Mouse (Mus musculus) heart, embryonic 12.5 days (tissue): ENCODE measurements at regions not wholly inside any gene's neighbourhood (a gene's known extent, or its start where the extent isn't known, plus 50 kb on each side); places are given as distances from the start of the nearest gene placed in this dataset.
"Not testable (repeated sequence)": the region's sequence is repeated elsewhere in the genome, so short reads cannot be mapped to it uniquely, and the experiment has no call there.

Source experiments
- ATAC-seq: fragments of 200-750 bp; cut with Nextera tagmentation; 2 replicates; pipeline ENCODE4 v1.8.0; 2017; ENCODE audit warnings: moderate TSS enrichment, moderate library complexity; ENCODE audit not compliant: insufficient number of reproducible peaks, low FRiP score
- H3K27ac ChIP-seq: fragments of 300-500 bp; sonication (generic); 2 replicates; pipeline ENCODE4 v1.5.1; 2016; ENCODE audit warnings: mild to moderate bottlenecking, moderate library complexity; ENCODE audit not compliant: poor library complexity, severe bottlenecking
- H3K27me3 ChIP-seq: fragments of 300-500 bp; sonication (generic); replicated peaks from 2 replicates; pipeline ENCODE4 v1.6.1; 2016; ENCODE audit warnings: mild to moderate bottlenecking, moderate library complexity
- H3K36me3 ChIP-seq: fragments of 300-500 bp; sonication (generic); 2 replicates; pipeline ENCODE4 v1.6.1; 2016; ENCODE audit warnings: mild to moderate bottlenecking, moderate library complexity
- H3K4me1 ChIP-seq: fragments of 300-500 bp; sonication (generic); replicated peaks from 2 replicates; pipeline ENCODE4 v1.6.1; 2016; ENCODE audit warnings: mild to moderate bottlenecking
- H3K4me2 ChIP-seq: fragments of 300-500 bp; sonication (generic); 2 replicates; pipeline ENCODE4 v1.6.1; 2016; ENCODE audit warnings: mild to moderate bottlenecking, moderate library complexity
- H3K4me3 ChIP-seq: fragments of 300-500 bp; sonication (generic); 2 replicates; pipeline ENCODE4 v1.5.1; 2016; ENCODE audit warnings: mild to moderate bottlenecking
- H3K9ac ChIP-seq: fragments of 300-500 bp; sonication (generic); 2 replicates; pipeline ENCODE4 v1.6.1; 2016; ENCODE audit warnings: mild to moderate bottlenecking, moderate library complexity
- H3K9me3 ChIP-seq: fragments of 300-500 bp; sonication (generic); replicated peaks from 2 replicates; pipeline ENCODE4 v1.6.1; 2016; ENCODE audit warnings: mild to moderate bottlenecking, moderate library complexity
- WGBS: fragments of 180-500 bp; shearing (Covaris S2); methylation state at CpG from one replicate; pipeline ENCODE4 v1.1.7; 2016; 5-methylcytosine and 5-hydroxymethylcytosine counted together

DNA sequence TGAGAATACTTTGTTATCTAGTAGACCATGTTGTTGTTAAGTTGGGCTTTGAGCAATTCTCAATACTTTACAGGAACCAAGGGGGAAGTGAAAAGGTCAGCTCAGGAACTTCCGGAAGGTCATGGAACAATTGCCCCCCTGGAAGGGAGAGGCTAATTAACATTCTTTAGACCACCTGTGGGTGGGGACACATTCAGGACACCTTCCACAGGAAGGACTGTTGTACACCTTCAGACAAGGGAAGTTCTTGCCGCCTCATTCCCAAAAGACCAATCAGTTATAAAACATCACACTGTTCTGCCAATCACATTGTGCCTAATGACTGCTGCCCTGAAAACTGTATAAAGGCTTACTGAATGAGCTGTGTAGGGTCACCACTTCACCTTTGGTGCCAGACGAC, 701.2 kb downstream of the Trib2 start:
- WGBS = 82% methylated on average over 3 of the region's 3 CpGs
- no peaks in the 10 kb centered on the region for H3K9me3 ChIP-seq

DNA sequence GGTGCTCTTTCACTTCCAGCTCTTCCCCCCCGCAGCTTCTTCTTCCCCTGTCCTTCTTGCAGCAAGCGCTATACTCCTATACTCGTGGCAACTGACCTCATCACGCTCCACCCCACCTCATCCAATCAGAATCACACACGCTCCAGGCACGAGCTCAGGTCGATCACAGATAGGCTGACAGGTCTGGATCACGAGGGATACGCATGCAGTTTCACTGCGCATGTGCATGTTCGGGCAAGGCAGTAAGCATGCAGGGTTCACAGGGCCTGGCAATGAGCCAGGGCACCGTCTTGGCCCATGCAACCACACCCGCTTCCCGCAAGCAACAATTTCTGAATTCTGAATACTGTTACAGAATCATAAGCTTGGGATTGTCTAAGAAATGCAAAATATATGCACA, 701.9 kb downstream of the Trib2 start:
- H3K9ac ChIP-seq = no peak overlapping the region
- no peaks in the 10 kb centered on the region for H3K9me3 ChIP-seq
- 85% methylated on average over 14 of the region's 14 CpGs for WGBS
- no peak overlapping the region for H3K27ac ChIP-seq
- H3K4me1 ChIP-seq = no peaks in the 10 kb centered on the region
- no peak overlapping the region for H3K4me2 ChIP-seq
- no peaks in the 10 kb centered on the region for H3K36me3 ChIP-seq
- H3K4me3 ChIP-seq = no peak overlapping the region
- no peaks in the 10 kb centered on the region for H3K27me3 ChIP-seq
- ATAC-seq = no peak

More for the DNA sequence above, 701.2 kb downstream of the Trib2 start:
- Histone ChIP-seq H3K4me2 (no peak overlapping the region), H3K27me3 (no peaks in the 10 kb centered on the region), H3K36me3 (no peaks in the 10 kb centered on the region), H3K9ac (no peak overlapping the region), H3K4me1 (no peaks in the 10 kb centered on the region), H3K27ac (no peak overlapping the region), H3K4me3 (no peak overlapping the region)
- no peak for ATAC-seq

DNA sequence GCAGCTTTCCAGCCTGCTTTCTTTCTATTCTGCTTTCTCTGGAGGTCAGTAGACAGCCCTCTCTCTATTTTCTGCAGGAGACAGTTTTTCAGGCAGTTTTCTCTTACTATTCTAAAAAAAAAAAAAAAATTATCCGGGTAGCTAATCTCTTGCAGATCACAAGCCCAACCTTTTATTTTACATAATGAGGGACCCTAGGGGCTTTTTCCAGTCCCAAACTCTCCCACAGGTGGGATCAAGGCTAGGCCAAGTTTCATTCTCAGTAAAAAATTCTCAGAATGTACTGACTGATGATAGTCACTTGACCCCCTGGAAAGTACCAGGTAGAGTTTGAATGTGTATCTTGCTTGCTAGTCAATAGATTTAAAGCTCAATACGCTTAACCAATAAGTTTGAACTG, 705.7 kb downstream of the Trib2 start:
- Histone ChIP-seq H3K36me3 (no peaks in the 10 kb centered on the region), H3K9me3 (no peaks in the 10 kb centered on the region), H3K4me1 (no peaks in the 10 kb centered on the region), H3K4me2 (no peak overlapping the region), H3K4me3 (no peak overlapping the region), H3K27ac (no peak overlapping the region), H3K27me3 (no peaks in the 10 kb centered on the region), H3K9ac (no peak overlapping the region)
- no peak for ATAC-seq
- 69% methylated on average over 2 of the region's 2 CpGs for WGBS

DNA sequence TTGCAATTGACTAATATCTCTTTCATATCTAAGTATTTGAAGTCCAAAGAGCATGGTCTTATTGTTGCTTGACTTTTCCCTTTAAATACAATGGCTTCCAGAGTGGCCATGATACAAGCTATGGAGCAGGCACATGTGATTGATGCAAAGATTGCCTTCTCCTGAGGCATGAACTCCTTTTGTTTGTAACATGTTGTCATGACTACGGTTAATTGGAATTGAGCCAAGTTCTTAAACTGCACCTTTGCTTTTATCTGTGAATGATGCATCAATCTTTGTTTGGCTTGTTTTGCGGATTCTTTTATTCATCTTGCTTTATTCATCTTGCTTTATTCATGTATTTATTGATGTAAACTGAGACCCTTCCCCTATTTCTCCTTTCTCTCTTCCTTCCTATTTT, 711.8 kb downstream of the Trib2 start:
- ATAC-seq = no peak
- Histone ChIP-seq H3K27ac (no peak overlapping the region), H3K9me3 (no peaks in the 10 kb centered on the region), H3K36me3 (no peaks in the 10 kb centered on the region), H3K4me1 (no peaks in the 10 kb centered on the region), H3K9ac (no peak overlapping the region), H3K4me3 (no peak overlapping the region), H3K27me3 (no peaks in the 10 kb centered on the region), H3K4me2 (no peak overlapping the region)
- 89% methylated on average over 2 of the region's 2 CpGs for WGBS

DNA sequence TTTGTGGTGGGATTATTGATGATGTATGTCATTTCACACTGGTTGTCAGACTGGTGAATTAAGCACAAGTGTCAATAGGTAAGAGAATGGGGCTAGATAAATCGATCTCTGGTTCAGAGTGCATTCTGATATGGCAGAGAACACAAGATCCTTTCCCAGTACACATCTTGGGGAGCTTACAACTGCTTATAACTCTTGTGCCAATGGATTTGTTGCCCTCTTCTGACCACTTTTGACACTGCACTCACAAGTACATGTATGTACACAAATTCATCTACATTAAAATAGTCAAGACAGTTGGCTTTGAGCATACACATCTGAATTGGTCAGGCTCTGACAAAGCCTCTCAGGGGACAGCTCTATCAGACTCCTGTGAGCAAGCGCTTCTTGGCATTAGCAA, 738.1 kb downstream of the Trib2 start:
- Histone ChIP-seq H3K27me3 (no peaks in the 10 kb centered on the region), H3K4me3 (no peak overlapping the region), H3K27ac (no peak overlapping the region), H3K9me3 (no peaks in the 10 kb centered on the region), H3K36me3 (no peaks in the 10 kb centered on the region), H3K9ac (no peak overlapping the region), H3K4me2 (no peak overlapping the region), H3K4me1 (no peaks in the 10 kb centered on the region)
- ATAC-seq = no peak
- WGBS = 46% methylated on average over 2 of the region's 2 CpGs

DNA sequence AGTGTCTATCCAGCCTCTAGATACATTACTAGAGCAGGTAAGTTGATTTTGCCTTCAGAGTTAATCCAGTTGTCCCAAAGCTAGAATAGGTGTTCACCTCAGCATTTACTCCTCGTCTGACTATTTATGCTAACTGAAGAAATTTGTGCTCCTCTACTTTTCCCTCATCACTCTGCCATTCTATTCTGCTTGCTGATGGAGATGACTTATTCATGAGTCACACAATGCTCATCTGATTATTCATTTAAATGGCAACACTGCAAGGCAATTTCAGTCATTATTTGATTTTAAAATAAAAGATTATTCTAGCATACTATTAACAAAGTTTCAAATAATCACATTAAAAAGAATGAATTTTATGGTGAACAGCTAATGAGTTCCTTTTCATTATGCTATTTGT, 752.4 kb downstream of the Trib2 start:
- Histone ChIP-seq H3K36me3 (no peaks in the 10 kb centered on the region), H3K4me2 (no peak overlapping the region), H3K4me1 (no peaks in the 10 kb centered on the region), H3K27me3 (no peaks in the 10 kb centered on the region), H3K4me3 (no peak overlapping the region), H3K27ac (no peak overlapping the region), H3K9me3 (no peaks in the 10 kb centered on the region), H3K9ac (no peak overlapping the region)
- 68% methylated on average over 1 of the region's 1 CpGs for WGBS
- ATAC-seq = no peak

DNA sequence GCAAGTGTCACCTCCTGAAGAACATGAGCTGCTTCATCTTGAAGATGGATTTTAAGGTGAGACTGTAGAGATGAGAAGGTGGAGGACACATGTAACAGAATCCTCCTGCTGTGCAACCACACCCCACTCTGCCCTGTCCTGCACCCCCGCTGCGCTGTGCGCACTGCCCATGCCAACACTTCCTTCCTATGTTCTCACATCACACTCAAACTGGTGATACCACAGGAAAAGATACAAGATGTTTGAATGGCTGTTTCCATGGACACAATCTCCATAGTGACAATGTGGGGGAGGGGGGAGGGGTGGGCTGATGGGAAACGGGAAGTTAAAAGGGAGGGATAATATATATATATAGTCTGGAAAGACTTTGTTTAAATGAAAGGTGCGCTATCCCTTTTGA, 765.3 kb downstream of the Trib2 start:
- Histone ChIP-seq H3K27ac (no peak overlapping the region), H3K36me3 (no peaks in the 10 kb centered on the region), H3K9ac (no peak overlapping the region), H3K27me3 (no peaks in the 10 kb centered on the region), H3K4me1 (no peaks in the 10 kb centered on the region), H3K4me3 (no peak overlapping the region), H3K4me2 (no peak overlapping the region), H3K9me3 (0 out of 2 replicates have a peak, but pooled peaks cover 7% of the 10 kb centered on the region)
- ATAC-seq = no peak
- WGBS = 71% methylated on average over 5 of the region's 5 CpGs

DNA sequence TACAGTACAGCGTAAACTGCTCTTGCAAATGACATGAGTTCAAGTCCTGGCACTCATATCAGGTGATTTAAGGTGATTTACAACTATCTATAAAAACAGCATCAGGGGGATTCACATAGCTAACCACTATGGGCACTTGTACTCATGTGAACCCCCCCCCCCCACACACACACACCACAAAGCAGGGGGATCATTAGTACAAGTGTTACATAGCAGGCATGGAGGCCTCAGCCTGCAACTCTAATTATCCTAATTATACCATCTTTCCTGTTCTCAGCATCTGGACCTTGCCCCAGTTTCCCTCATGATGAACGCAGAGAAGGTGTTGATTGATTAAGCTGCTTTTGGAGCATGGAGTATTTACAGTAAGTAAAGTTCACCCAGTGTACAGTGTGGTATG, 773.5 kb downstream of the Trib2 start:
- Histone ChIP-seq H3K4me3 (no peak overlapping the region), H3K4me1 (no peaks in the 10 kb centered on the region), H3K9ac (no peak overlapping the region), H3K27me3 (no peaks in the 10 kb centered on the region), H3K4me2 (no peak overlapping the region), H3K36me3 (no peaks in the 10 kb centered on the region), H3K9me3 (no peaks in the 10 kb centered on the region), H3K27ac (no peak overlapping the region)
- 85% methylated on average over 2 of the region's 2 CpGs for WGBS
- no peak for ATAC-seq

DNA sequence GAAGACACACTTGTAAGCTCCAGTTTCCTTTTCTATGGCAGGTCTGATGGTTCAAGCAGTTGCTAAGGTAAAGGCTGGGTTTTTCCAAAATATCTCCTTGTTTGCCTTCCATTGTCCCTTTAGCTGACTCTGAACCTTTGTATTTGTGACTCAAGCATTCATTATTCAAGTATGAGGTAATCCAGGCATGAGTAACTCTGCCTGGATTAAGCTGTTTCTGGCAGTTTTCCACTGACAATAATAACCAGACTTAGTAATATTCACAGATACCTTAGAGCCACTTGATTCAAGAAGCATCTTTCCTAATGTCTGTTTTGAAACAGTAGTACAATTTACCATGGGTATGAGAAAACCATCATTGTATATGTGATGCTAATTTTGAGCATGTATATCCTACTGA, 805.6 kb downstream of the Trib2 start:
- H3K9me3 ChIP-seq = no peaks in the 10 kb centered on the region
- no peak overlapping the region for H3K27ac ChIP-seq
- H3K9ac ChIP-seq = no peak overlapping the region
- H3K36me3 ChIP-seq = no peaks in the 10 kb centered on the region
- H3K4me1 ChIP-seq = no peaks in the 10 kb centered on the region
- no peak overlapping the region for H3K4me2 ChIP-seq
- H3K4me3 ChIP-seq = no peak overlapping the region
- H3K27me3 ChIP-seq = no peaks in the 10 kb centered on the region
- ATAC-seq = no peak

DNA sequence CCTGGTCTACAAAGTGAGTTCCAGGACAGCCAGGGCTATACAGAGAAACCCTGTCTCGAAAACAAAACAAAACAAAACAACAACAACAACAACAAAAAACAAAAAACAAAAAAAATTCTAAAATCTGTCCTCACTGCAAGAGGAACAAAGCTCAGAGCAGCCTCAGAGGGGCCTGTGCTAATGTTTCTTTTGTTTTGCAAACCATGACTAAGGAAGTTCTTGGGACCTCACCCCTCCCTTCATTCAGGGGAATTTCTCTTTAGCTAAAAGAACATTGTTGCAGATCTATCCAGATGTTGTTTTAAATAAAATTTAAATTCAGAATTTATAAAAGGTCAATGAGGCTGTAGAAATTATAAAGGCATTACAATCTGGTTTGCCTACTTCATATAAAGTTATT, 814.3 kb downstream of the Trib2 start:
- 65% methylated on average over 1 of the region's 1 CpGs for WGBS
- not testable (repeated sequence) for H3K27ac ChIP-seq, ATAC-seq, H3K4me2 ChIP-seq, H3K9me3 ChIP-seq, H3K36me3 ChIP-seq, H3K27me3 ChIP-seq, H3K9ac ChIP-seq, H3K4me1 ChIP-seq, H3K4me3 ChIP-seq
